Mouse (Mus musculus): Measurements from ENCODE around the gene Trp63.

Gene Trp63

DNA sequence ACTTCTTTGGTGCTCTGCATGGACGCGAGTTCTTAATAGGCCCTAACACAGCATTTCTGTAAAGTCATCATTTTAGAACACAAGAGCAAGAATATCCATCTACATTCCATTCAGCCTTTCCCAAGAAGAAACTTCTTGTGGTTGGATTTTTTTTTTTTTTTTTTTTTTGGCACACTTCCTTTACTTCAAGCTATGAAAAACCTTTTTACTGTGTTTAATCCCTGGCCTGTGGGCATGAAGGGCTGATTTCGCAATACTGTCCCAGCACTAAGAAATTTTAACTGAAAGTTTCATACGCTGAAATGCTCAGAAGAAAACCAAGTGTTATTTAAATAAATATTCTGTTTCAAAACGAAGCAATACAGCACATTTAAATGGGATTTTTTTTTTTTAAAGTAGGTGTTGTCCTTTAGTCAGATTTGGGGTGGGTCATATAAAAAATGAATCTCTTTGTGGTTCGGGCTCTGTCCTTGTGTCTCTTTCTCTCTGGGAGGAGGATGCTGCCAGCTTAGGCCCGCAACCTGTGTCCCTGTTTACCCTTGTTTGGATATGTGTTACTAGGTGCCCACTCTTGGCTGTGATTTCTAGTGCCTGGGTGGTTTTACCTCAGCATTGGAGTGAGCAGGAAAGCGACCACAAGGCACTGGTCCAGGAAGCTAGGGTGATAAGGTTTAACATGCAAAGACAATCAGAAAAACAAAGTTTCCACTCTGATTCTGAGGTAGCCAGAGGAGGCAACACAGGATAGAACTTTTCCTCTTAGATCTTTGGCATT is 177.4 kb downstream of the Trp63 start:
- no peak for ATAC-seq (ENCODE audit: insufficient number of reproducible peaks, low FRiP score, low TSS enrichment)

DNA sequence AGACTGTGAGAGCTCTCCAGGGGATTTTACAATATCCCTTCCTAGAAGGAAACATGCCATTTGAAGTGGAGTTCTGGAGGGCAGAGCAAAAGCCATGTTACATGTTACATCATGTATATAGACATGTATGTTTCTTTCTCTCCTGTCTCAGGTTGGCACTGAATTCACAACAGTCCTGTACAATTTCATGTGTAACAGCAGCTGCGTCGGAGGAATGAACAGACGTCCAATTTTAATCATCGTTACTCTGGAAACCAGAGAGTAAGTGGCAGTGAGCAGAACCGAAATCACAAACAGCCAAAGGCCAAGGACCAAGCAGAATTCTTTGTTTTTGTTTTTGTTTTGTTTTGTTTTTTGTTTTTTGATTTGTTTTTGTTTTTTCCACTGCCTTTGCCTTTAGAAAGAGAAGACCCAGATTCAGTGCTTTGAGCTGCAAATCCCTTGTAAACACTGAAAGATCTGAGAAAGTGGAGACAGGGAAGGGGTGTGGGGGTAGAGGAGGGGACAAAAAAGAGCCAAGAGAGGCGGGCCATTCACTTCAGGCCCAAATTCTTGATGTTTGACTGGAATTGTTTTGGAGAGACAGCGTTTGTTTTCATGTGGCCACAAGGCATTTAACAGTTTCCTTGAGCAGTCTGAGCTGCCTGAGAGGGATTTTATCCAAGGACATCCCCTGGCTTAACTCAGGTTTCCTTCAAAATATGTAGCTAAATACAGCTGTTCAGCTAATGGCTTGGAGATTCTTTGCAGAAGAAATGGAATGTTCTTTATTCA is 181.7 kb downstream of the Trp63 start:
- no peak for ATAC-seq (ENCODE audit: insufficient number of reproducible peaks, low FRiP score, low TSS enrichment)

DNA sequence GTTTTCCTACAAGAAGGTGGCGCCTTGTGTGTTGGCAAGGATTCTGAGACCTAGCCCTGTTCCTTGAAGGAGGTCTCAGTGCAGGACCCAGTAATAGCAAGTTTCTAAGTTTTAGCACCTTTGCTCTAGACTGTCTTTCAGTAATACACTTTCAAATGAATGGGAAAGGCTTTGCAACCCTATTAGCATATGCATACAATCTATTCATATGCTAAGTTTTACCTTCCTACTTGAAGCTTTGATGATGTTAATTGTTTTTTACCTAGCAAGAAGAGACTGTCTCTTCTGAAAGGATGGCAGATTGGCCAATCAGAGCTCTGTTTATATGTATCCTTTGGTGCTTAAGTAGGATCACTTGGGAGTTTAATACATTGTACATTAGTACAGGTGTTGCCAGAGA is 187.9 kb downstream of the Trp63 start:
- ATAC-seq (ENCODE audit: insufficient number of reproducible peaks, low FRiP score, low TSS enrichment): no peak

DNA sequence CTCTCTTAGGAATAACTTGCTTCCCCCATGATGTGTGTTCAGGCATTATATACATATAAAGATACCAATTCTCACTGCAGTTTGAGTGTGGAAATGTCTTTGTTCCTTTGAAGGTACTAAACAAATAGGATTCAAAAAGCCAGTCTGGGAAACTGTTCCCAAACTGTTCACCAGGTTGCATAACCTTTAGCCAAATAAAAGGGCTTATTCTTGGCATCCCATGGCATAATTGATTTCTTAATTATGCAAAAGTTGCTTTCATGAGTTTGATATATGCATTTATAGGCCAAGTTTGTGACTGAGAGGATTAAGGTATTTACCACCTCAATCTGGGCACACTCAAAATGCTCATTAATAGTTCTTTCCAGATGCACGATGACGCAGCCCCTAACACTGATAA is 192.1 kb downstream of the Trp63 start:
- ATAC-seq (ENCODE audit: insufficient number of reproducible peaks, low FRiP score, low TSS enrichment): no peak

DNA sequence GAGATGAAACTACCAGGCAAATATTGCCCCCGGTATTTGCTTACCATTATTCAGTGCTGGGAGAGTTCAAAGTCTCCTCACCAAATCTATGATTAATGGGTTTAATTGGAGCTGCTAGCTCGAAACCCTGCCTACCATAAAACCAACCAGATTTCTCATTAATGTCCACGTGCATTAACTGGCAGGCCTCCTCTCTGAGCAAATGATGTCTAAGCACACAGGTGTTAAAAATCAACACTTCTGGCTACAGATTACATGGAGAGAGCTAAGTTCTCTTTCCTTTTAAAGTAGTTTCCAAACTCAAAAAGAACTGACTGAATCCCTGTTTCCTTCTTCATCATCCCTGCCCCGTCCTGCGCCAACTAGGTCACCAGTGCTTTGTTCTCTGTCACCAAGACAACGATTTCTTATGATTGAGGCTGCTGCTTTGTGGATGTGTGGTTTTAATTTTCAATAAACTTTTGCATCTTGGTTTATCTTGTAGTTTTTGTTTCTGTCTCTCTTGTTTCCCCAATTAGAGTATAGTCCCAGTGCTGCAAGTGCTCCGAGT is 193.9 kb downstream of the Trp63 start:
- ATAC-seq (ENCODE audit: insufficient number of reproducible peaks, low FRiP score, low TSS enrichment): no peak

DNA sequence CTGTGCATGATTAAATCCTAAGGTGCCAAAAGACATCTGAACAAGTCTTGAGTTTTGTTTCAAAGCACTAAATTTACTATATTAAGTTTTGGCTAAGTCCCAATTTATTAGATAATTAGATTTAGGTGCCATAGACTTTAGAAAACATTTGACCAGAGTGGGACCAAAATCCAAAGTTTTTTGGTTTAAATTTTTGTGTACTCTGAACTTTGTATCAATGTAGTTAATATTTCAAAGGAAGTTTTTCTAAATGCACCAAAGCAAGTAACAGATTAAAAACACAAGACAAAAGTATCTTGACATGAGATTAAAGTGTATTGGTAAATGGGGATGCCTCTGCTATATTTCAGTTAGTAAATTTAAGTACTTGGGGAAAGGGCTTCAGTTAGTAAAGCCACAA is 194.6 kb downstream of the Trp63 start:
- no peak for ATAC-seq (ENCODE audit: insufficient number of reproducible peaks, low FRiP score, low TSS enrichment)

DNA sequence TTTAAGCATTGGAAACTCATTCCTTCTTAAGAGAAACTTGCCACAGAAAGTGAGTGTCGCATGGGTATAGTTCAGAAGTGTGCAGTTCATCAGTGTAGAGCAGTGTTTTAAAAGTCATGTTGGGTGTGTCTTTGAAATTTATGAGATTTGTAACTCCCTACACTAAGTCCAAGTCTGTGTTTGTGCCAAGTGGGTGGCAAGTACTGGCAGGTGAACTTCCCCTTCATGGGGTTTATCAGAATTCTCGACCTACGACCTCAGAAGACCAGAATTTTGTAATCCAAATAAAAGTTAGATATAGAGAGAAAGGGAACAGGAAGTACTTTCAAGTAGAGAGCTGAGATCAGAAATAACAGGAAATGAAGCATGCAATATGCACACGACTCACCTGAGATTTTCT is 215.5 kb downstream of the Trp63 start:
- ATAC-seq (ENCODE audit: insufficient number of reproducible peaks, low FRiP score, low TSS enrichment): no peak

DNA sequence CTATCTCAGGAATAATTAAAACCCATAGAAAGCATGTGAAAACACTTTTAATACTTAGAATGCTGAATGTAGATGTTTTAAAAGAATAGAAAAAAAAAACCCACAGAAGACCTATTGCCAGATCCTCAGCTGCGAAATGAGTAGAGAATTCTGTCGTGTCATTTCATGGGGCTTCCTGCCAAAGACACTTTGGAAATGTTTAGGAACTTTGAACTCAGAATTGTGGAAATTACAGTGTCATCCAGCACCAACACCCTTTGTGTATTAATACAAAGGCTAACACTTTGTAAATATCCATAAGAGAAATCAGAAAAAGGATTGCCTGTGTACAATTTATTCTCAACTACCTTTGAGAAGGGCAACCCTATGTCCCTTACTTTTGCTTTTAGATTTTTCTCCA is 216.1 kb downstream of the Trp63 start:
- no peak for ATAC-seq (ENCODE audit: insufficient number of reproducible peaks, low FRiP score, low TSS enrichment)

DNA sequence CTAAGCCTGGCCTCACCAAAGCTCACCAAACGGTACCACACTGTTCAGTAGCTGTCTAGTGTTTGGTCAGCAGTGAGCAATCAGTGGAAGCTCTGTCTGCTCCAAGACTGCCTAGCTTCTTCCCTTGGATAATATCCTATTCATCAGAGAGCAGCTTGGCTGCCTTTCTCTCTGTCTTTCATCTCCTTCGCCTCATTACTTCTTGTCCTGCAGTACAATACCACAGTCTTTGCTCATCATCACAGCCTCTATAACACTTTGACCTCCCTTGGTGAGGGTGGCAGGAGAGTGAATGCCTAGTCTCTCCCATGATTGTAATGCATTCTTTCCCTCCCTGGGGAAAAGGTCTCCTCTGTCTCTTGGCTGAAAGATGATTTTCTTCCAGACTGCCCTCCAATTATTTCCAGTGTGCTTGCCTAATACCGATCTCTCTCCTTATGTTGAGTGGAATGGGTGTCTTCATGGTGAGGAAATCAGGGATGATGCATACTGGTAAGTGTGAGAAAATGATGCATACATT is 216.9 kb downstream of the Trp63 start:
- no peak for ATAC-seq (ENCODE audit: insufficient number of reproducible peaks, low FRiP score, low TSS enrichment)

DNA sequence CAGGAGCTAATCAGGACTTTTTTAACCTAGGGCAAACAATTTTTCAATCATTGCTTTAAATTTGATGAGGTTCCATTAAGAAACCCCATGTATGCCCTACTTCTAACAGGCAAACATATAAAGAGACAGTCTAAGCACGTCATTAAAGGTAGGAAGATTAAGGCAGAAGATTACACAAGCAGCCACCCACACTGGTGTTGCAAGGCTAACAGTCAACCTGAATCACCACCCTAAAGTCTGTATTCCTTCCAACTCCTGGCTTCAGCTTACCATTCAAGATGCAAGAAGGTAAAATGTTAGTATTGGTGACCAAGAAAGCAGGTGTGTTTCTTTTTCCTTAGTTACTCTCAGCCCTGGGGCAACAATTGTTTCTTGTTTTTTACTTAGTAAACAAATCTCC is 228.6 kb downstream of the Trp63 start:
- no peak for ATAC-seq (ENCODE audit: insufficient number of reproducible peaks, low FRiP score, low TSS enrichment)

DNA sequence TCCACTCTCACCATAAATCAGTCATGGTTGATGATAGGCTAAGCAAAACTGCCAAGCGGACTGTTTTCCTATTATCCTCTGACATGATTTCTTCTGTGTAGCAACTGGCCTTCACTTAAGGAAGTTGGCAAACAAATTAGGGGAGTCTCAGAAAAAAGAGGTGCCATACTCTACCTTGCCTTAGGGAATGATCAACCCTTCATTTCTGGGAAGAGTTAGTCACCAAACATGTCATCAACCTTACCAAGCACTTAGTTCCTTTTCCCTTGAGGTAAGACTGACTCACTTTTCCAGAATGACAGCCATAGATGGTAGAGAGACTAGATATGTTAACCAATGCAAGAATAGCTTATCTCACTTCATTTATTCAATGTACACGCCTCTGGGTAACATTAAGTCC is 250.6 kb downstream of the Trp63 start:
- ATAC-seq (ENCODE audit: insufficient number of reproducible peaks, low FRiP score, low TSS enrichment): no peak

Data from cerebellum, adult (tissue).